Mouse (Mus musculus) layer of hippocampus, adult 18-20 months (tissue): ENCODE data around the gene Rdm1. TPM values are rescaled to one million over a fixed set of nuclear protein-coding genes. Genes with fewer than 3 reads are reported as not detected.
A peak's percentile ranks its signal among the peaks of the same experiment; 100 is the strongest.
"Not testable (repeated sequence)": the region's sequence is repeated elsewhere in the genome, so short reads cannot be mapped to it uniquely, and the experiment has no call there.

ENCODE experiments used
- DNase-seq, 2 experiments: peaks; one replicate each; pipeline ENCODE4 v3.0.0; 2022; ENCODE audit warnings: low spot score in 2 of 2
- total RNA-seq, 2 experiments: library from RNA; stranded (reverse); gene quantifications; 2 replicates each; pipeline ENCODE4 v1.2.3; 2021

The Rdm1 gene
- total RNA-seq, 2 experiments from 2014 or later: 12.0 to 15.0 TPM

DNA sequence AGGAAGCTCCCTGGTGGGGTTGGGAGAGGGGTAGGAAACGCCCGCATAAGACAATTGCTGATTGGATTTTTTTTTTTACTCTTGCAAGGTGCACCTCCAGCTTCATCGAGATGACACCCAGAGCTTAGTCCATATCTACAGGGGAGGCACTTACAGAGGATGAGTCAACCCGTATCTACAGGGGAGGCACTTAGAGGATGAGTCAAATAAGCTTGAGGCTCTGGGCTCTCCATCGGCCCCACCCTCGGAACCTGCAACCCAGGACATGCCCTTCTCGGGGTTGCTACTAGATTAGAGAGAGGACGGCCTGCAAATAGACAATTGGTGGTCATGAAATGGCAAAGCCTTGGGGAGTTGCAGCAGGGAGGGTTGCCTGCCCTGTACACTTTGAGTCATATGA is 10.9 kb upstream of the Rdm1 start:
- no peak for DNase-seq

DNA sequence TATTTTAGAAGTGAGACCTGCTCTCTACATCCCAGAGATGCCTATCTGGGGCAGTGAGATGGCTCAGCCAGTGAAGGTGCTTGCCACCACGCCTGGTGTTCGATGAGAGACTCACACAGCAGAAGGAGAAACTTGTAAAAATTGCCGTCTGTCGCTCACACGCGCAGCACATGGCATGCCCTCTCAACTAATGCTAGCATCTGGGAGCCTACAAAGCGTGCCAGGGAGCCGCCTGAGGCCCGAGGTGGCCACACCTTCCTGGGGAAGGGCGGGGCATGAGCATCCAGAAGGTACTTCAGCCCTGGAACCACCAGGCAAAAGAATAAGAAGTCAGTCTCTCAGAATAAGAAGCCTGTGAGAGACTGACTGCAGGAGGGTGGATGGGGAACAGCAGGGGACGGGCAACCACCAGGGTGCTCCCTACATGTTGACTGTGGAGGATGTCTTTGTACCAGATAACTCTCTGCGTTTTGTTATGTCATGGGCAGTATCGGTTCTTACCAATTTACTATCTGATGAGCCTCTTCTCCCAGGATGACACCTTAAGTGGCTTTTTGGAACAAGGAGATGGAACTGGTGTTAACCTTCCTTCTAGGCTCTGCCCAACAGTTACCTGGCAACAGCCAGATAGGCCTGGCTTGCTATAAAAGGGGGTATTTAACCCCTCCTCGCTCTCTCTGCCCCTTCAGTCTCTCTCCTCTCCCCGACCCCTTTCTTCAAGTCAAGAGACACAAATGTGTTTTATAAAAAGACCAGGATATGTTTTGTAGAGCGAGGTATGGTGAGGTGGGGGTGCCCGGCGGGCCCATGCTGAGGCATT is 9.8 kb upstream of the Rdm1 start:
- peak in 1 of 2 experiments; percentile 34 for DNase-seq

DNA sequence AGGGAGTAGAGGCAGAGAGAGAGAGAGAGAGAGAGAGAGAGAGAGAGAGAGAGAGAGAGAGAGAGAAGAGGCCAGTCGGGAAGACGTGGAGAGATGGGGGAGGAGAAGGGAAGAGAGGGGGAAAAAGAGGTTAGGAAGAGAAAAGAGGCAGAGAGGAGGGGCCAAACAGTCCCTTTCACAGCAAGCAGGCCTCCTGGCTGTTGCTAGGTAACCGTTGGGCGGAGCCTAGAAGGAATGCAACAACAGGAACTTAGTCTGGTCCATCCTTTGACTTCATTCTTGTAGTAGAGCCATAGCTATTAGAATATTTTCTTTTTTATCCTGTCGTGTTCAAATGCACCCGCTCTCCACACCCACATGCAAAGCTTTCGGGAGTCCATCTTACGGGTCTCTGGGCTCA is 9.1 kb upstream of the Rdm1 start:
- peak in 1 of 2 experiments; percentile 21 for DNase-seq

DNA sequence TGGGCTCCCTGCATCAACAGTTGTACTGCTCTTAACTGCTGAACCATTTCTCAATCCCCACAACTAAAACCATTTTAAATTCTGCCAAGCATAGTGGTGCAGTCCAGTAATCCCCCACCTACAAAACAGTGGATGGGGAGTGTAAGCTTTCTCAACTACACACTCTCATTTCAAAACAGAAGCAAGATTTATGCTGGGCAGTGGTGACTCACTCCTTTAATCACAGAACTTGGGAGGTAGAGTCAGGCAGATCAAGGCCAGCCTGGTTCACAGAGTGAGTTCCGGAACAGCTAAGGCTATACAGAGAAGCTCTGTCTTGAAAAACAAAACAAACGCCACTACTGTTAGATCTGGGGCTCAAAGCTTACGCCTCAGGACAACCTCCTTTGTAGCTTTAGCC is 8.4 kb upstream of the Rdm1 start:
- no peak for DNase-seq

DNA sequence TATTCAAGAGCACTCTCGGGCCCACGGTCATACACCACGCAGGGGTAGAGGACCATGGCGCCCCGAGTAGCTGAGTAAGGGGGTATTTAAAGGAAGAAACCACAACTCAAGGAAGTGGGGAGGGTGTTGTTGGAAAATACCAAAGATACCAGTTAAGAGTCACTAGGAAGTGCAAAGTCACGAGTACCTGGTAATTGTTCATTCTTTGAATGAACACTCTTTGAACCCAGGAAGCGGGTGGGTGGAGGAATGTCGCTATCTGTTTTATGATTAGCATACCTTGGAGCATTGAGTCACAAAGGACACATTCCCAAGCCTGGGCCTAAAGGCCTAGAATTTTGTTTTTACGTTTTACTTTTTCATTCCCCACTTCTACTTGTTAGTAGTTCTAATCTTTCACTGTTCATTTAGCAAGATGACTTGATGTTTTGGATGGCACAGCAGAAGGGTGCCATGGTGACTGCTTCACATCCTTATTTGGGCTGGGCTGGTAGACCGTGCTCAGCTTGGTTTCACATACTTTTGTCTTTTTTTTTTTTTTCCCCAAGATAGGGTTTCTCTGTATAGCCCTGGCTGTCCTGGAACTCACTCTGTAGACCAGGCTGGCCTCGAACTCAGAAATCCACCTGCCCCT is 6.9 kb upstream of the Rdm1 start:
- not testable (repeated sequence) for DNase-seq

DNA sequence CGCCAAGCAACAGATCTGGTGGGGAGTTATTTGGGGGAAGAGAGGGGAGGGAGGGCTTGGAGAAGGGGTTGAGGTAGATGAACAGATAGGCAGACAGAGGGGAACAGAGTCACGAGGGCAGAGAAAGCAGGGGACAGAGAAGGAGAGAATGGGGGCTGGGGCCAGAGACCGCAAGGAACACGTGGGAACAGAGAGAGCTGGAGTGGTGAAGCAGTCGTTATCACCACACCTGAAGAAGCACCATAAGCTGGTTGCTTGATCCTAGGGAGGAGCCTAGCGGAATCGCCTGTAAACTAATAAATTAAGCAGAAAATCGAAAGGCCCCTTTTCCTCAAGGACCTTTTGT is 373 bp upstream of the Rdm1 start:
- DNase-seq: no peak

DNA sequence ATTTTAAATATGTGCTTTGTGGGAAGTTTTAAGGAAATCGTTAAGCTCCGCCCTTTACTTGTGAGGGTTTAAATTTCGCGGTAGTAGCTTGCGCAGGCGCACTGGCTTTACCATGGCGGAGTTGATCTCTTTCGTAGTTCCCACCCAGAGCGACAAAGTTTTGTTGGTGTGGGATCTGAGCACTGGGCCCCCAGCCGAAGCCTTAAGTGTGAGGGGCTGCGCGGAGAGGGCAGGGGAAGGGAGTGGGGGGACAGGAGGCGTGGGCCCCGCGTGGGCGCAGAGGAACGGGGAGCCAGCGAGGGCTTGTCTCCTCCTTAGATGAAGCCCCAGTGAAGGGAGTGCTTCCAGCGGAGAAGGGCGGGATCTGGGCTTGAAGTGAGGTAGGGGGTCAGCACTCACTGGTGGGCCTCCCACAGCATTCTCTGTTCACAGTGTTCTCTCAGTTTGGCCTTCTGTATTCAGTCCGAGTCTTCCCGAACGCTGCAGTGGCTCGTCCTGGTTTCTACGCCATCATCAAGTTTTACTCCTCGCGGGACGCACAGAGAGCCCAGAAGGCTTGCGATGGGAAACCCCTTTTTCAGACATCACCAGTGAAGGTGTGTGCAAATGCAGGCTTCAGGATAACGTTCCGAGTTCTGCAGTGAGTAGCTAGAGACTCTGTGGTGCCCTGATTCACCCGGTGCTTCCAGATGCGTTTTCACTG is 1.0 kb downstream of the Rdm1 start:
- peak; percentile 63 to 80 for DNase-seq

DNA sequence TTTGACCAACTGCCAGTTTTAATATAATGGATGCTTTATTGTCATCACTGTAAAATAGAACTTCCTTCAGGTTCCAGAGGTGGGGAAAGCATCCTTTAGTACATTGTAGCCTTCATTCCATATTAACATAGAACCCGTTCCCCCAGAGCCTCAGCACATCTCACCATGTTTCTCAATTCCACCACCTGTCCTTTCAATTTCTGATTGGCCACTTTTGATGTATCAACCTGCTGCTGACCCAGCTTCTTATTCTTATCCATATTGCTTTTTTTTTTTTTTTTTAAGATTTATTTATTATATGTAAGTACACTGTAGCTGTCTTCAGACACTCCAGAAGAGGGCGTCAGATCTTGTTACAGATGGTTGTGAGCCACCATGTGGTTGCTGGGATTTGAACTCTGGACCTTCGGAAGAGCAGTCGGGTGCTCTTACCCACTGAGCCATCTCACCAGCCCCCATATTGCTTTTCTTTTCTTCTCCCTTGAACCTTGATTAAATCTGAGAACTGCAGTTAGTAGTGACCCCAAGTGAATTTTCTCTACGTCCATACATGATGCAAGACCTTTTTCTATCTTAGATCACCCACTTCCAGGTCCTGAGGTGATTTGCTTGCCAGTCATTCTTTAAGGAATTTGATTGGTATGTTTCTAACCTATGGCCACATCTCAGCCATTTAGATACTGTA is 1.9 kb downstream of the Rdm1 start:
- not testable (repeated sequence) for DNase-seq

DNA sequence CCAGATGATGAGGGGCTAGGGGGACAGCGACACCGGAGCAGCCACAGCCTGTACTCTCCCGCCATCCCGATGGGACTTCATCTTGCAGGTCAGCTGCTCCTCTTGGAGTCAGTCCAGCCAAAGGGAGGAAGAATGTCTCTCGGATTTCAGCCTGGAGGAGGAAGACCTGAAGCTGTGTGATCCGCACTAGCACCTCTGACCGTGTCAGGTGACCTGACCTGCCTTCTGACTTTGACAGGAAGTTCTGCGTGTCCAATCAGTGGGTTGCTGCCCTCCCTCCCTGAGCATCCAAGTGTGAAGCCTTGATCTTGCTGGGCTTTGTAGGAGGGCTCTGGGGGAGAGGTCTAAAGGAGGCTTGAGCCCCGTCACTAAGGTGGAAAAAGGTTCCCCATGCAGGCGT is 8.7 kb downstream of the Rdm1 start:
- DNase-seq: no peak

DNA sequence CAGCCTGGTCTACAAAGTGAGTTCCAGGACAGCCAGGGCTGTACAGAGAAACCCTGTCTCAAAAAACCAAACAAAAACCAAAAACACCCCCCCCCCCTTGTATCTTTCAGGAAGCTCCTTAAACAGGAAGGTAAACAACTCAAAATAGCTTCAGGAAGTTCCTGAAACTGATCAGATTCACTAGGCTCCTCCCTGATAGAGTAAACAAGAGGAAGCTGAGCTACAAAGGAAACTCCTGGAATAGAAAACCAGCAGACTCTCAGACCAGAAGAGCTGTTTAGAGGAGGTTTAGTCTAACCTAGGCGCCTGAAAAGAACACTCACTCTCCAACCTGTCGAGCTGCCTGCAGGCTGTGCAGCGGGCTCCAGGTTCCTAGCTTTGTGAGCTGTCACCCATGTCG is 12.8 kb downstream of the Rdm1 start:
- DNase-seq: no peak

DNA sequence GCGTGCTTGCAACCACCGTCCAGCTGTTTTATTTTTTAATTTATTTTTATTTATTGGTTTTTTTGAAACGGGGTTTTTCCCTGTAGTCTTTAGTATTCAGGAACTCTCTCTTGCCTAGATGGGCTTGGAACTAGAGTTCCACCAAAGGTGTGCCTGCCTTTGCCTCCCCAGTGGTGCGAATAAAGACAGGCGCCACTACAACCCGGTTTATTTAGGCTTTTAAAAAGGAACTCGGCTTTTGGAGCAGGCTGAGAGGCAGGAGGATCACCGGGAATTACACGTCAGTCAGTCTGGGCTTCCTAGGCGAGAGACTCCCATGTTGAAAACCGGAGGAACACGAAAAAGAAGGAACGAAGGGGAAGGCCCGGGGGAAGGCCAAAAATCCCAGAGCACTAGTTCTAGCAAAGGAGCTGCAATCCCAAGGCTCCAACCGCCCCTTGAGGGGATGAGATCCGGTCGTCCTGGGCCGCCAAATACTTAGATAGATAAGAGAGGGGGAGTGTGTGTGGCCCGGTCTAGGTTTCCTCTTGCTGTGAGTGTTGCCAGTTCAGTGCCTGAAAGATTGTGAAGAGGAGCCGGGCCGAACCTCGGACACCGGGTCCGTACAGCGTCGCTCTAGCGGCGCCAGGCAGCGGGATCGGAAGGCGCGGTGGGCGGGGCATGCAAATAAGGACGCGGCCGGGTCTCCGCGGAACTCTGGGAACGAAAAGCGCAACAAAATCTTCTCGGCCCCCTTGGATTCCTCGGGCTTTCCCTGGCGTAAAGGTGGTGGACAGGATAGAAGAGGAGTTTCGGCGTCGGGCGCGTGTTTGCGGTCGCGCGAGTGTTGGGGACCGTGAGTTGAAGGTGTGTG is 14.1 kb downstream of the Rdm1 start:
- DNase-seq: peak; percentile 66 to 87

DNA sequence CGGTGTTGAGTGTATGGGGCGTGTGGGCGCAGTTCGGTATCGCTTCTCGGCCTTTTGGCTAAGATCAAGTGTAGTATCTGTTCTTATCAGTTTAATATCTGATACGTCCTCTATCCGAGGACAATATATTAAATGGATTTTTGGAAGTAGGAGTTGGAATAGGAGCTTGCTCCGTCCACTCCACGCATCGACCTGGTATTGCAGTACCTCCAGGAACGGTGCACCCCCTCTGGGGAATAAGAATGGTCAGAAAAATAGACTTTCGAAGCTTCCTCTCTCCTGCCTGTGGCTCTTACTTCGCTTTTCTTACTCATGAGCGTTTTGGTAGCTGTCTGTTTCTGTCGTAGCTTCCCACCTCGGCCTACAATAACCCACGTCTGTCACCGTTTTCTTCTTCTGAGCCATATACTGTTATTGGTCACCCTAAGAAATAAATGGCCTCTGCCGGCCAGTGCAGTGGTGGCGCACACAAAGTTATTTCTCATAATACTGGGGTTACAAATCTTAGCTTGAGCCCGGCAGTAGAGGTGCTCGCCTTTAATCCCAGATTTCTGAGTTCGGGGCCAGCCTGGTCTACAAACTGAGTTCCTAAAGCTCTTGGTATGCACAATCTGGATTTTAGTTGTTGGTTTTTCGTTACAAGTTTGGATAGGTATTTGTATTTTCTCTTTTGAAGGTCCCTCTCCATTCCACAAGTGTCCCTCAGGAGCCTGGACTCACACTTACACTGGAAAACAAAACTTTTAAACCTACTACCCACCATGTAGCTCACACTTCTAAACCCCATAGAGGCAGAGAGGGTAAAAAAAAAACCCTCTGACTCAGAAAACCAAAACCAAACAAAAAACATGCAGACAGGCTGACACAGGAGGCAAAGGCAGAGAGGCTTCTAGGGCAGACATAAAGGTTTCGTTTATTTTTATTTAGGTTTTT is 15.0 kb downstream of the Rdm1 start:
- not testable (repeated sequence) for DNase-seq

DNA sequence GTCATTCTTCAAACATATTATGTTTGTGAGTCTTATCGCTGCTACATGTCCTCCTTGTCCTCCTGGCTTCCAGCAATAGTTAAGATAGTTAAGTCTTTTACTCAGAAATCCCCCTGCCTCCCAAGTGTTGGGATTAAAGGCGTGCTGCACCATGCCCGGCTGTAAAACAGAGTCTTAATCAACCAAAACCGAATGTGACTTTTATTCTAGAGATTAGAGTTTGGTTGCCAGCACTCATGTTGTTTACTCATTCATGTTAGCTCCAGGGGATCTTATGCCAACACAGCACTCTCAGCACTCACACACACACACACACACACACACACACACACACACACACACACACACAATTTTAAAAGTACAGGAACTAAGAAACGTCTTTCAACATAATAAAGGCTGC is 15.9 kb downstream of the Rdm1 start:
- no peak for DNase-seq

DNA sequence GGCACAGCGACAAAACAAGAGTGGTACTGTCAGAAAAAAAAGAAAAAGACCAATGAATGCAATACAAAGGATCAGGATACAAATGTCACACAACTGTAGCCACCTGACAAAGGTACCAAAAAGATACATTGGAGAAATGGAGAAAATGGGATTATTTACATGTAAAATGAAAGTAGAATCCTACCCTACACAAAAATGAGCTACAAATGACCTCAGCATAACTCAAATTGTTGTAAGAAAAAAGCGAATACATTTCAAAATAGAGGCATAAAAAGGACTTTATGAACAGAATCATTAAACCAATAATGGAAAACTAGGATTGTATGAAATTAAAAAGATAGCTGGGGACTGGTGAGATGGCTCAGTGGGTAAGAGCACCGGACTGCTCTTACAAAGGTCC is 17.6 kb downstream of the Rdm1 start:
- no peak for DNase-seq

DNA sequence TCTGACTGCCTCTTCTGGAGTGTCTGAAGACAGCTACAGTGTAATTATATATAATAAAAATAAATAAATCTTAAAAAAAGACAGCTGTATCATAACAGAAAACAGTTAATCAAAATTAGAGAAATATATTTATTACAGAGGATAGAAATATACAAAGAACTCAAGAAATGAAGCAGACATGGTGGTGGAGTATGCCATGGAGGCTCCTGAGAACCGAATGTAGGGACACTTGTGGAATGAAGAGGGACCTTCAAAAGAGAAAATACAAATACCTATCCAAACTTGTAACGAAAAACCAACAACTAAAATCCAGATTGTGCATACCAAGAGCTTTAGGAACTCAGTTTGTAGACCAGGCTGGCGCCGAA is 18.0 kb downstream of the Rdm1 start:
- not testable (repeated sequence) for DNase-seq

DNA sequence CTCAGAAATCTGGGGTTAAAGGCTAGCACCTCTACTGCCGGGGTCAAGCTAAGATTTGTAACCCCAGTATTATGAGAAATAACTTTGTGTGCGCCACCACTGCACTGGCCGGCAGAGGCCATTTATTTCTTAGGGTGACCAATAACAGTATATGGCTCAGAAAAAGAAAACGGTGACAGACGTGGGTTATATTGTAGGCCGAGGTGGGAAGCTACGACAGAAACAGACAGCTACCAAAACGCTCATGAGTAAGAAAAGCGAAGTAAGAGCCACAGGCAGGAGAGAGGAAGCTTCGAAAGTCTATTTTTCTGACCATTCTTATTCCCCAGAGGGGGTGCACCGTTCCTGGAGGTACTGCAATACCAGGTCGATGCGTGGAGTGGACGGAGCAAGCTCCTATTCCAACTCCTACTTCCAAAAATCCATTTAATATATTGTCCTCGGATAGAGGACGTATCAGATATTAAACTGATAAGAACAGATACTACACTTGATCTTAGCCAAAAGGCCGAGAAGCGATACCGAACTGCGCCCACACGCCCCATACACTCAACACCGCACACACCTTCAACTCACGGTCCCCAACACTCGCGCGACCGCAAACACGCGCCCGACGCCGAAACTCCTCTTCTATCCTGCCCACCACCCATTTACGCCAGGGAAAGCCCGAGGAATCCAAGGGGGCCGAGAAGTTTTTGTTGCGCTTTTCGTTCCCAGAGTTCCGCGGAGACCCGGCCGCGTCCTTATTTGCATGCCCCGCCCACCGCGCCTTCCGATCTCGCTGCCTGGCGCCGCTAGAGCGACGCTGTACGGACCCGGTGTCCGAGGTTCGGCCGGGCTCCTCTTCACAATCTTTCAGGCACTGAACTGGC is 18.7 kb downstream of the Rdm1 start:
- DNase-seq: peak; percentile 44 to 75

DNA sequence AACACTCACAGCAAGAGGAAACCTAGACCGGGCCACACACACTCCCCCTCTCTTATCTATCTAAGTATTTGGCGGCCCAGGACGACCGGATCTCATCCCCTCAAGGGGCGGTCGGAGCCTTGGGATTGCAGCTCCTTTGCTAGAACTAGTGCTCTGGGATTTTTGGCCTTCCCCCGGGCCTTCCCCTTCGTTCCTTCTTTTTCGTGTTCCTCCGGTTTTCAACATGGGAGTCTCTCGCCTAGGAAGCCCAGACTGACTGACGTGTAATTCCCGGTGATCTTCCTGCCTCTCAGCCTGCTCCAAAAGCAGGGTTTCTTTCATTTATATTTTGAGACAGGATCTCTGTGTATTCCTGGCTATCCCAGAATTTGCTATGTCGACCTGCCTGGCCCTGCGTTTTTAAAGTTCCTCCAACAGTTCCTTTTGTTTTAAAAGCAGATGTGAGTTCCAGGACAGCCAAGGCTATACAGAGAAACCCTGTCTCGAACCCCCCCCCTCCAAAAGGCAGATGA is 19.3 kb downstream of the Rdm1 start:
- DNase-seq: not testable (repeated sequence)

DNA sequence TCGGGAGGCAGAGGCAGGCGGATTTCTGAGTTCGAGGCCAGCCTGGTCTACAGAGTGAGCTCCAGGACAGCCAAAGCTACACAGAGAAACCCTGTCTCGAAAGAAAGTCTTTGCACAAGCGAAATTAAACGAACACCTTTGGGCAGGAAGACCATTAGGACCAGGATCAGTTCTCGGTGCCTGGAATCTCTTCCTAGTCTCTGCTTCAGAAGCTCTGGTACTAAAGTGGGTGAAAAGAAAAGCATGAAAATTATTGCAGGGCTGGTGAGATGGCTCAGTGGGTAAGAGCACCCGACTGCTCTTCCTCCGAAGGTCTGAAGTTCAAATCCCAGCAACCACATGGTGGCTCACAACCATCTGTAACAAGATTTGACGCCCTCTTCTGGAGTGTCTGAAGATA is 20.1 kb downstream of the Rdm1 start:
- not testable (repeated sequence) for DNase-seq

DNA sequence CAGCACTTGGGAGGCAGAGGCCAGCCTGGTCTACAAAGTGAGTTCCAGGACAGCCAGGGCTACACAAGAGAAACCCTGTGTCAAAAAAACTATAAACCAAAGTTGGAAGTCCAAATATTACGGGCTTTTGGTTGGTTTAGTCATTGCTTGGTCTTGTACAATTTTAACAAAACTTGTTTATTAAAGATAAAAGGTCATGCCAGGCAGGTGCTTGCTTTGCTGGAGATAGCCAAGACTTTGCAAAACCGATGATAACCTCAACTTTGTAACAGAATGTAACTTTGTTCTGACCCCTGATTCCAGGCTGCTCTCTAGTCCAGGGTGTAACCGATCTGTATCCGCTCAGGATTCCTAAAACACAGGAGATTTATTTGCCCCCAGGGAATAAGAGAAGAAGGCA is 29.4 kb downstream of the Rdm1 start:
- DNase-seq: no peak
